Mouse (Mus musculus): ENCODE data around the gene Olfr617. TPM values are rescaled to one million over a fixed set of nuclear protein-coding genes. Genes with fewer than 3 reads are reported as not detected.

The Olfr617 gene
- polyA plus RNA-seq, 1 experiment from 2014 or later, result not detected

Small RNA genes within 50 kb of the gene (microRNA-seq; reads per million reads assigned to microRNA genes)
- gene Gm26506, result not detected

Other genes with a start within 250 kb of the Olfr617 start
- gene Olfr598, start 249.5 kb upstream of the Olfr617 start, polyA plus RNA-seq (2015; fragmentation: Nextera tagmentation; extraction: Ambion mirVana), result not detected in 2 replicates
- gene Olfr599, start 237.1 kb upstream of the Olfr617 start, polyA plus RNA-seq (2015; fragmentation: Nextera tagmentation; extraction: Ambion mirVana), result not detected in 2 replicates
- not detected in 2 replicates for gene Olfr600, start 223.4 kb upstream of the Olfr617 start, polyA plus RNA-seq (2015; fragmentation: Nextera tagmentation; extraction: Ambion mirVana)
- not detected in 2 replicates for gene Olfr601, start 210.4 kb upstream of the Olfr617 start, polyA plus RNA-seq (2015; fragmentation: Nextera tagmentation; extraction: Ambion mirVana)
- gene Olfr603, start 186.9 kb upstream of the Olfr617 start, polyA plus RNA-seq (2015; fragmentation: Nextera tagmentation; extraction: Ambion mirVana), result not detected in 2 replicates
- not detected in 2 replicates for gene Usp17lc, start 158.0 kb upstream of the Olfr617 start, polyA plus RNA-seq (2015; fragmentation: Nextera tagmentation; extraction: Ambion mirVana)
- not detected in 2 replicates for gene Olfr605, start 127.6 kb upstream of the Olfr617 start, polyA plus RNA-seq (2015; fragmentation: Nextera tagmentation; extraction: Ambion mirVana)
- not detected in 2 replicates for gene Olfr606, start 124.0 kb upstream of the Olfr617 start, polyA plus RNA-seq (2015; fragmentation: Nextera tagmentation; extraction: Ambion mirVana)
- gene Olfr607, start 108.9 kb upstream of the Olfr617 start, polyA plus RNA-seq (2015; fragmentation: Nextera tagmentation; extraction: Ambion mirVana), result not detected in 2 replicates
- gene Olfr608, start 103.2 kb upstream of the Olfr617 start, polyA plus RNA-seq (2015; fragmentation: Nextera tagmentation; extraction: Ambion mirVana), result not detected in 2 replicates
- gene Olfr609, start 75.0 kb upstream of the Olfr617 start, polyA plus RNA-seq (2015; fragmentation: Nextera tagmentation; extraction: Ambion mirVana), result not detected in 2 replicates
- gene Olfr610, start 60.9 kb upstream of the Olfr617 start, polyA plus RNA-seq (2015; fragmentation: Nextera tagmentation; extraction: Ambion mirVana), result not detected in 2 replicates
- gene Olfr611, start 52.2 kb upstream of the Olfr617 start, polyA plus RNA-seq (2015; fragmentation: Nextera tagmentation; extraction: Ambion mirVana), result not detected in 2 replicates
- not detected in 2 replicates for gene Olfr612, start 30.3 kb upstream of the Olfr617 start, polyA plus RNA-seq (2015; fragmentation: Nextera tagmentation; extraction: Ambion mirVana)
- gene Olfr613, start 25.0 kb upstream of the Olfr617 start, polyA plus RNA-seq (2015; fragmentation: Nextera tagmentation; extraction: Ambion mirVana), result not detected in 2 replicates
- gene Olfr615, start 17.0 kb upstream of the Olfr617 start, polyA plus RNA-seq (2015; fragmentation: Nextera tagmentation; extraction: Ambion mirVana), result not detected in 2 replicates
- not detected in 2 replicates for gene Olfr616, start 3.9 kb upstream of the Olfr617 start, polyA plus RNA-seq (2015; fragmentation: Nextera tagmentation; extraction: Ambion mirVana)
- not detected in 2 replicates for gene Olfr618, start 17.0 kb downstream of the Olfr617 start, polyA plus RNA-seq (2015; fragmentation: Nextera tagmentation; extraction: Ambion mirVana)
- not detected in 2 replicates for gene Olfr619, start 27.5 kb downstream of the Olfr617 start, polyA plus RNA-seq (2015; fragmentation: Nextera tagmentation; extraction: Ambion mirVana)
- not detected in 2 replicates for gene Olfr620, start 39.5 kb downstream of the Olfr617 start, polyA plus RNA-seq (2015; fragmentation: Nextera tagmentation; extraction: Ambion mirVana)
- not detected in 2 replicates for gene Olfr622, start 69.6 kb downstream of the Olfr617 start, polyA plus RNA-seq (2015; fragmentation: Nextera tagmentation; extraction: Ambion mirVana)
- not detected in 2 replicates for gene Olfr623, start 90.6 kb downstream of the Olfr617 start, polyA plus RNA-seq (2015; fragmentation: Nextera tagmentation; extraction: Ambion mirVana)
- 0.02 TPM in 2 replicates for gene Olfr624, start 98.1 kb downstream of the Olfr617 start, polyA plus RNA-seq (2015; fragmentation: Nextera tagmentation; extraction: Ambion mirVana)
- not detected in 2 replicates for gene Olfr625-ps1, start 109.7 kb downstream of the Olfr617 start, polyA plus RNA-seq (2015; fragmentation: Nextera tagmentation; extraction: Ambion mirVana)
- not detected in 2 replicates for gene Olfr243, start 141.6 kb downstream of the Olfr617 start, polyA plus RNA-seq (2015; fragmentation: Nextera tagmentation; extraction: Ambion mirVana)
- not detected in 2 replicates for gene Olfr628, start 157.3 kb downstream of the Olfr617 start, polyA plus RNA-seq (2015; fragmentation: Nextera tagmentation; extraction: Ambion mirVana)
- gene Olfr629, start 171.9 kb downstream of the Olfr617 start, polyA plus RNA-seq (2015; fragmentation: Nextera tagmentation; extraction: Ambion mirVana), result 0.07 TPM in 1 of 2 replicates, not detected in the other
- not detected in 2 replicates for gene Olfr630, start 184.3 kb downstream of the Olfr617 start, polyA plus RNA-seq (2015; fragmentation: Nextera tagmentation; extraction: Ambion mirVana)
- not detected in 2 replicates for gene Olfr69, start 198.5 kb downstream of the Olfr617 start, polyA plus RNA-seq (2015; fragmentation: Nextera tagmentation; extraction: Ambion mirVana)
- not detected in 2 replicates for gene Olfr68, start 206.6 kb downstream of the Olfr617 start, polyA plus RNA-seq (2015; fragmentation: Nextera tagmentation; extraction: Ambion mirVana)
- not detected in 2 replicates for gene Olfr67, start 218.8 kb downstream of the Olfr617 start, polyA plus RNA-seq (2015; fragmentation: Nextera tagmentation; extraction: Ambion mirVana)
- 43,947 and 47,652 TPM in 2 replicates for gene Hbb-bt, start 240.9 kb downstream of the Olfr617 start, polyA plus RNA-seq (2015; fragmentation: Nextera tagmentation; extraction: Ambion mirVana)